Mouse (Mus musculus) neural tube, embryonic 15.5 days (tissue): ENCODE measurements around the gene Ltbp1. TPM values are rescaled to one million over a fixed set of nuclear protein-coding genes. Genes with fewer than 3 reads are reported as not detected.

Source experiments
- ATAC-seq: fragments of 200-750 bp; cut with Nextera tagmentation; 2 replicates; pipeline ENCODE4 v1.8.0; 2017; ENCODE audit warnings: mild to moderate bottlenecking, moderate TSS enrichment, moderate library complexity; ENCODE audit not compliant: low FRiP score
- H3K27ac ChIP-seq: fragments of 300-500 bp; sonication (generic); replicated peaks from 2 replicates; pipeline ENCODE4 v1.5.1; 2015; ENCODE audit warnings: mild to moderate bottlenecking, inconsistent platforms
- H3K27me3 ChIP-seq: fragments of 300-500 bp; sonication (generic); replicated peaks from 2 replicates; pipeline ENCODE4 v1.6.1; 2015; ENCODE audit warnings: inconsistent platforms
- H3K36me3 ChIP-seq: fragments of 300-500 bp; sonication (generic); 2 replicates; pipeline ENCODE4 v1.6.1; 2015; ENCODE audit warnings: inconsistent platforms
- H3K4me1 ChIP-seq: fragments of 300-500 bp; sonication (generic); 2 replicates; pipeline ENCODE4 v1.6.1; 2015; ENCODE audit warnings: inconsistent platforms
- H3K4me2 ChIP-seq: fragments of 300-500 bp; sonication (generic); 2 replicates; pipeline ENCODE4 v1.6.1; 2015; ENCODE audit warnings: inconsistent platforms, mild to moderate bottlenecking, moderate library complexity
- H3K4me3 ChIP-seq: fragments of 300-500 bp; sonication (generic); replicated peaks from 2 replicates; pipeline ENCODE4 v1.5.1; 2015; ENCODE audit warnings: mild to moderate bottlenecking, inconsistent platforms
- H3K9ac ChIP-seq: fragments of 300-500 bp; sonication (generic); replicated peaks from 2 replicates; pipeline ENCODE4 v1.6.1; 2015; ENCODE audit warnings: mild to moderate bottlenecking, inconsistent platforms
- H3K9me3 ChIP-seq: fragments of 300-500 bp; sonication (generic); replicated peaks from 2 replicates; pipeline ENCODE4 v1.6.1; 2016; ENCODE audit warnings: inconsistent platforms
- whole genome bisulfite sequencing: fragments of 180-500 bp; shearing (Covaris S2); methylation state at CpG from one replicate; pipeline ENCODE4 v1.1.7; 2015; ENCODE audit warnings: mixed read lengths; 5-methylcytosine and 5-hydroxymethylcytosine counted together
- polyA plus RNA-seq: library from polyadenylated mRNA; unstranded; fragments of >200 nt; fragmentation: Nextera tagmentation; extraction: Ambion mirVana; gene quantifications from 2 replicates; pipeline ENCODE4 v1.2.1, GENCODE M21; 2015

Ltbp1 gene
- polyA plus RNA-seq, 1 experiment from 2014 or later: 3.6 TPM

GRCm38 (mm10) chr17:75033356-75033755 lies 28.0 kb downstream of the Ltbp1 start:
- Histone ChIP-seq H3K36me3 (no peaks in the 10 kb centered on the region), H3K27me3 (no peaks in the 10 kb centered on the region), H3K9ac (no peak overlapping the region), H3K9me3 (no peaks in the 10 kb centered on the region), H3K4me2 (no peak overlapping the region), H3K27ac (no peak overlapping the region), H3K4me1 (peaks cover 4% of the 10 kb centered on the region; the same call in 1 of the 2 replicates), H3K4me3 (no peak overlapping the region)
- 83% methylated on average over 14 of the region's 14 CpGs for WGBS
- ATAC-seq: no peak

DNA sequence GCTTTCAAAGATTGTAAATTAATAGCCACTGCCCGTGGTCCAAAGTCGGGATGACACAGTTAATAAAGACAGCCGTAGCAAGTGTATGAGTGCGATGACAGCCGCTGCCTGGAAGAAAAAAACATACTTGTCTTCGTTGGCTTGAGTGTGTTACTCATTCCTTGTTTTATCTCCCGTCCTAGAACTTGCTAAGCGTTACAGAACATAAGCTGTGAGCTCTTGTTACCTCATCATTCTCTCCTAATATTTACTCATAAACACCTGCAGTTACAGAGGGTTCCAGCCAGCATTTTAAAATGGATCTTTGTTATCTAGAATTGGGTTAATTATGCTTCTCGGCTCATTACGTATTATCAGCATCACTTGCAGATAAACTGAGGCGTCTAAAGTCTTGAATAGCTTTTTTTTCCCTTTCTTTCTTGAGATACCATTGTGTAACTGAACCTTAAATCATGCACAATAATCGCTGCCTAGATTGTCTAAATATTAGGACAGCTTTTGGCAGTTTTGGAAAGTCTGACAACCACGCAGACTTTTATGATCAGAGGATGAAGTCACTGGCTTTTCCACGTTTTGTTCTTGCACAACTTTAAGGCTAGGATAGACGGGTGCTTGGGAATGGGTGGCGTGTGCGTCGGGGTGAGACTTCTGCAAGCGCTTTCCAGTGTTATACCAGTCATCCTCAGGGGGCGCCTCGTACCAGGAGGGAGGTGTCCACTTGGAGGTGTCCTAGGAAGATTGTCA lies 28.7 kb downstream of the Ltbp1 start:
- no peak overlapping the region for H3K4me3 ChIP-seq
- H3K9me3 ChIP-seq: no peaks in the 10 kb centered on the region
- WGBS: 86% methylated on average over 21 of the region's 21 CpGs
- H3K27me3 ChIP-seq: no peaks in the 10 kb centered on the region
- H3K9ac ChIP-seq: no peak overlapping the region
- H3K27ac ChIP-seq: no peak overlapping the region
- H3K36me3 ChIP-seq: no peaks in the 10 kb centered on the region
- H3K4me2 ChIP-seq: no peak overlapping the region
- H3K4me1 ChIP-seq: peaks cover 4% of the 10 kb centered on the region; the same call in 1 of the 2 replicates
- no peak for ATAC-seq

DNA sequence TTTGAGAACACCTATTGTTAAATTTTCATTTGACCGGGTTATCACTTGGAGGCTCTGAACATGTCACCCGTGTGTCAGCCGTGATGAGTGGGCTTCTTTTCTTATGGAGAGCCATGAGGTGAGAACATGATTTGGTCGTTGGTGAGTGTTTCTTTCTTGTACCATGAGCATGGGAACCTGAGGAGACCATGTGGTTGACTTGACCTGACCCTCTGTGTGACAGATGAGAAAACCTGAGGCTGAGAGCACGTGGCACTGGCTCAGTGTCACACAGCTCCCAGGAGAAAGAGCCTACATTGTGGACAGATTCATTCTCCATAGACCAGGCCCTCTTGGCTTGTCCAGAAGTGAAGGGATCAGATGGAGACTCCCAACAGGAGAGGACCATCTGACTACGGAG lies 31.5 kb downstream of the Ltbp1 start:
- H3K27ac ChIP-seq: no peak overlapping the region
- 84% methylated on average over 6 of the region's 6 CpGs for WGBS
- no peaks in the 10 kb centered on the region for H3K27me3 ChIP-seq
- no peaks in the 10 kb centered on the region for H3K4me1 ChIP-seq
- no peaks in the 10 kb centered on the region for H3K36me3 ChIP-seq
- no peak for ATAC-seq
- H3K9ac ChIP-seq: no peak overlapping the region
- H3K9me3 ChIP-seq: no peaks in the 10 kb centered on the region
- no peak overlapping the region for H3K4me2 ChIP-seq
- H3K4me3 ChIP-seq: no peak overlapping the region

GRCm38 (mm10) chr17:75039017-75039416 lies 33.6 kb downstream of the Ltbp1 start:
- Histone ChIP-seq H3K4me3 (no peak overlapping the region), H3K4me1 (no peaks in the 10 kb centered on the region), H3K36me3 (no peaks in the 10 kb centered on the region), H3K27me3 (no peaks in the 10 kb centered on the region), H3K4me2 (no peak overlapping the region), H3K9me3 (no peaks in the 10 kb centered on the region), H3K9ac (no peak overlapping the region), H3K27ac (no peak overlapping the region)
- no peak for ATAC-seq
- WGBS: 44% methylated on average over 4 of the region's 4 CpGs

GRCm38 (mm10) chr17:75049366-75049969 lies 44.1 kb downstream of the Ltbp1 start:
- H3K9me3 ChIP-seq: no peaks in the 10 kb centered on the region; the same call in 1 of the 2 replicates
- H3K36me3 ChIP-seq: no peaks in the 10 kb centered on the region
- H3K27ac ChIP-seq: no peak overlapping the region
- no peaks in the 10 kb centered on the region for H3K4me1 ChIP-seq
- no peak overlapping the region for H3K4me2 ChIP-seq
- ATAC-seq: no peak
- H3K4me3 ChIP-seq: no peak overlapping the region
- 73% methylated on average over 8 of the region's 8 CpGs for WGBS
- no peak overlapping the region for H3K9ac ChIP-seq
- no peaks in the 10 kb centered on the region for H3K27me3 ChIP-seq

DNA sequence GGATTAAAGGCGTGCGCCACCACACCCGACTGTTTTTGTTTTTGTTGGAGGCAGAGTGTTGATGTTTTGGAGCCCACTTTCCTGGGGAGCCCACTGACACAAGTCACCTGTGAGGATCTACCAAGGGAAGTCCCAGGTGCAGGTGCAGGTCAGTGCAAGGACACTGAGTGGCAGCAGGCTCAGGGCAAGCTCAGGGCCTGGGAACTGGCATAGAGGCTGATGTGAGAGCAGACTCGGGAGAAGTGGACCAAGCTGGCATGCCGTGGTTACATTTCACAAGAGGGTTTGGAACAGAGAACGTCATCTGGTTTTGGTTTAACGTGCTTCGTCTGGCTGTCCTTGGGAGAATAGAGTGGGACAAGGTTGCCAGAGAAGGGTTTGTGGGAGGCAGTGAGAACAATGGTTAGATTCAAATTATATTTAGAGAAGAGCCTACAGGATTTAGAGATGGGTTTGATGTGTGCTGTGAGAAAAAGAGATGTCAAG lies 46.1 kb downstream of the Ltbp1 start:
- no peaks in the 10 kb centered on the region for H3K36me3 ChIP-seq
- WGBS: 93% methylated on average over 8 of the region's 8 CpGs
- H3K9me3 ChIP-seq: no peaks in the 10 kb centered on the region
- no peaks in the 10 kb centered on the region for H3K4me1 ChIP-seq
- no peak overlapping the region for H3K27ac ChIP-seq
- no peaks in the 10 kb centered on the region for H3K27me3 ChIP-seq
- H3K9ac ChIP-seq: no peak overlapping the region
- H3K4me2 ChIP-seq: no peak overlapping the region
- H3K4me3 ChIP-seq: no peak overlapping the region
- no peak for ATAC-seq

GRCm38 (mm10) chr17:75055235-75055634 lies 49.9 kb downstream of the Ltbp1 start:
- Histone ChIP-seq H3K4me2 (no peak overlapping the region), H3K9me3 (no peaks in the 10 kb centered on the region), H3K27ac (no peak overlapping the region), H3K36me3 (no peaks in the 10 kb centered on the region), H3K4me3 (no peak overlapping the region), H3K27me3 (no peaks in the 10 kb centered on the region), H3K4me1 (no peaks in the 10 kb centered on the region), H3K9ac (no peak overlapping the region)
- ATAC-seq: no peak
- WGBS: 88% methylated on average over 5 of the region's 5 CpGs

GRCm38 (mm10) chr17:75055961-75056360 lies 50.6 kb downstream of the Ltbp1 start:
- Histone ChIP-seq H3K4me3 (no peak overlapping the region), H3K27me3 (no peaks in the 10 kb centered on the region), H3K4me2 (no peak overlapping the region), H3K9ac (no peak overlapping the region), H3K36me3 (no peaks in the 10 kb centered on the region), H3K27ac (no peak overlapping the region), H3K9me3 (no peaks in the 10 kb centered on the region), H3K4me1 (no peaks in the 10 kb centered on the region)
- WGBS: 90% methylated on average over 6 of the region's 6 CpGs
- ATAC-seq: no peak

DNA sequence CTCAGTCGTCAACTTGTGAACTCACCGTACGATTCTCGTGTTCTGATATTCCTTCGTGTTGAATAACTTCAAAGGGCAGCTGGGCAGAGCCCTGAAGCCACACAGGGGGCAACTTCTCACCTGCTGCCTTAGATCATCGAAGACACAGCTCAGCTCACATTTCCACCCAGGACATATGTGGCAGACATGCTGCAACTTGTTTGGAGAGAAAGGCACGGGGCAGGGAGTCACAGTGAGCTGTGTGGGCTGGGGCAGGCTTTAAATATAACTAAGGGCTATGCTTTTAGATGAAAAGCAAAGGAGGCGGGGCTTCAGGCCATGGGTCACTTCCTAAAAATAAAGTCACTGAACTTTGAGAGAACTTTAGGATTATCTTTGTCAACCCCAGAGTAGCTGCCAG lies 51.3 kb downstream of the Ltbp1 start:
- ATAC-seq: no peak
- H3K4me1 ChIP-seq: no peaks in the 10 kb centered on the region
- no peaks in the 10 kb centered on the region for H3K9me3 ChIP-seq
- H3K4me2 ChIP-seq: no peak overlapping the region
- 58% methylated on average over 8 of the region's 8 CpGs for WGBS
- no peaks in the 10 kb centered on the region for H3K36me3 ChIP-seq
- H3K4me3 ChIP-seq: no peak overlapping the region
- H3K27ac ChIP-seq: no peak overlapping the region
- no peaks in the 10 kb centered on the region for H3K27me3 ChIP-seq
- no peak overlapping the region for H3K9ac ChIP-seq

- H3K9me3 ChIP-seq: no peaks in the 10 kb centered on the region
- H3K4me1 ChIP-seq: 0 out of 2 replicates have a peak, but pooled peaks cover 5% of the 10 kb centered on the region
- no peak overlapping the region for H3K4me2 ChIP-seq
- no peak for ATAC-seq
- 69% methylated on average over 7 of the region's 7 CpGs for WGBS
- H3K9ac ChIP-seq: no peak overlapping the region
- no peak overlapping the region for H3K4me3 ChIP-seq
- H3K27me3 ChIP-seq: no peaks in the 10 kb centered on the region
- no peak overlapping the region for H3K27ac ChIP-seq
- H3K36me3 ChIP-seq: no peaks in the 10 kb centered on the region
Observed at GRCm38 (mm10) chr17:75066340-75066739, 61.0 kb downstream of the Ltbp1 start.

DNA sequence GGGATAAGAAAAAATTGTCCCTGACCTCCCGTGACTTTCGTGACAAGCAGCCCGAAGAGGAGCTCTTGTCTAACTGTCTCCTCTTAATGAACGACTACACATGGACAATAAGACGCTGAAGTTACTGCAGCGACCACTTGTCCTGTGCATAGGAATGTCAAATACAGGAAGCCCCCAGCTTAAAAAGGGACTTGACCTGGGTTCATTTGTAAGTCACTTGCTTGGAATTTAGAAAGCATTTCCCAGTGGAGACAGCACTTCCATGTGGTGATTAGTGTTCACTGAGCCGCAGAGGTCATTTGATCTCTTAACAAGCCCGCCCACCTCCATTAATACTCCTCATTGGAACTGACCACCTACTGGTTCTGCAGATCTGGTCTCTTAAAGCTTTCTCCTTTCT lies 61.9 kb downstream of the Ltbp1 start:
- no peak for ATAC-seq
- Histone ChIP-seq H3K4me2 (no peak overlapping the region), H3K9ac (no peak overlapping the region), H3K27ac (no peak overlapping the region), H3K27me3 (no peaks in the 10 kb centered on the region), H3K4me1 (0 out of 2 replicates have a peak, but pooled peaks cover 5% of the 10 kb centered on the region), H3K4me3 (no peak overlapping the region), H3K9me3 (no peaks in the 10 kb centered on the region), H3K36me3 (no peaks in the 10 kb centered on the region)
- WGBS: 12% methylated on average over 8 of the region's 8 CpGs

- WGBS: 83% methylated on average over 5 of the region's 5 CpGs
- no peaks in the 10 kb centered on the region for H3K9me3 ChIP-seq
- no peak overlapping the region for H3K27ac ChIP-seq
- H3K36me3 ChIP-seq: no peaks in the 10 kb centered on the region
- 0 out of 2 replicates have a peak, but pooled peaks cover 5% of the 10 kb centered on the region for H3K4me1 ChIP-seq
- no peak overlapping the region for H3K4me3 ChIP-seq
- H3K27me3 ChIP-seq: no peaks in the 10 kb centered on the region
- ATAC-seq: no peak
- no peak overlapping the region for H3K9ac ChIP-seq
- no peak overlapping the region for H3K4me2 ChIP-seq
Observed at GRCm38 (mm10) chr17:75069232-75069631, 63.9 kb downstream of the Ltbp1 start.
